Comparison of ENCODE assay signal across 12 mouse cellular contexts in genomic region chr13:8829784-8830183, GRCm38 (mm10). TPM values are rescaled to one million over a fixed set of nuclear protein-coding genes. Genes with fewer than 3 reads are reported as not detected.
DNase-seq lines count a peak whose midpoint lies in the region; ATAC-seq and TF ChIP-seq lines count a peak whose summit lies in the region.
"Had no signal": no experiment of that assay in that cellular context is flagged by ENCODE, and none has a peak within 500 bp of the region (broad histone marks: within the 10 kb centered on the region; RNA-seq: fewer than 3 reads in every experiment).

No protein-coding gene starts in this region.

- TF ChIP-seq CTCF in intestine, postnatal 0 days (IDR thresholded peaks at IDR 0.05; ENCODE audit: low read depth), result no peak

- no peaks in the 10 kb centered on the region for H3K9me3 ChIP-seq in intestine, embryonic 14.5 days (ENCODE audit: control insufficient read depth, low read length)
- no peaks in the 10 kb centered on the region for H3K9me3 ChIP-seq in intestine, postnatal 0 days (ENCODE audit: control insufficient read depth)
- no peaks in the 10 kb centered on the region for H3K9me3 ChIP-seq in forebrain, embryonic 14.5 days (replicated peaks; ENCODE audit: control insufficient read depth, low read length)
- H3K9me3 ChIP-seq: liver, embryonic 13.5 days had no signal

- no peaks in the 10 kb centered on the region for H3K4me1 ChIP-seq in intestine, embryonic 14.5 days (replicated peaks; ENCODE audit: control insufficient read depth, insufficient read depth, low read length)
- no peaks in the 10 kb centered on the region for H3K4me1 ChIP-seq in intestine, postnatal 0 days (replicated peaks; ENCODE audit: control insufficient read depth, insufficient read depth, low read length)
- H3K4me1 ChIP-seq in forebrain, embryonic 14.5 days (ENCODE audit: control insufficient read depth, insufficient read depth, low read length), result 0 out of 2 replicates have a peak, but pooled peaks cover 3% of the 10 kb centered on the region

- H3K9ac ChIP-seq in intestine, embryonic 14.5 days (ENCODE audit: low read length), result no peak overlapping the region
- H3K9ac ChIP-seq in intestine, postnatal 0 days (ENCODE audit: low read depth, low read length), result no peak overlapping the region
- no peak overlapping the region for H3K9ac ChIP-seq in forebrain, embryonic 14.5 days (ENCODE audit: low read length)
- H3K9ac ChIP-seq: liver, embryonic 13.5 days had no signal

- no peak for ATAC-seq in intestine, embryonic 14.5 days (replicated peaks; ENCODE audit: low FRiP score, low TSS enrichment, low read depth)
- ATAC-seq in intestine, postnatal 0 days, result no peak
- ATAC-seq in forebrain, embryonic 14.5 days, result peak; percentile 68; the same call in 1 of the 2 replicates
- ATAC-seq: midbrain, embryonic 16.5 days had no signal

- H3K4me2 ChIP-seq in intestine, embryonic 14.5 days (ENCODE audit: low read length), result no peak overlapping the region
- no peak overlapping the region for H3K4me2 ChIP-seq in intestine, postnatal 0 days (replicated peaks; ENCODE audit: low read depth)
- no peak overlapping the region for H3K4me2 ChIP-seq in forebrain, embryonic 14.5 days (ENCODE audit: low read length)
- H3K4me2 ChIP-seq: liver, embryonic 13.5 days had no signal

- no peak overlapping the region for H3K4me3 ChIP-seq in intestine, embryonic 14.5 days (ENCODE audit: low read depth, low read length)
- no peak overlapping the region for H3K4me3 ChIP-seq in intestine, postnatal 0 days (ENCODE audit: low read depth, low read length)
- no peak overlapping the region for H3K4me3 ChIP-seq in forebrain, embryonic 14.5 days (ENCODE audit: low read depth, low read length)
- H3K4me3 ChIP-seq: liver, embryonic 13.5 days had no signal

- peaks cover 33% of the 10 kb centered on the region for H3K36me3 ChIP-seq in intestine, embryonic 14.5 days (ENCODE audit: control insufficient read depth, insufficient read depth, low read length)
- peaks cover 28% of the 10 kb centered on the region for H3K36me3 ChIP-seq in intestine, postnatal 0 days (ENCODE audit: control insufficient read depth, insufficient read depth)
- H3K36me3 ChIP-seq in forebrain, embryonic 14.5 days (ENCODE audit: control insufficient read depth, insufficient read depth, low read length), result peaks cover 30% of the 10 kb centered on the region

- DNase-seq in intestine, embryonic 14.5 days (ENCODE audit: low spot score), result peak; percentile 45
- DNase-seq in NIH3T3 (ENCODE audit: low read depth), result peak; percentile 4
- DNase-seq in forebrain, embryonic 14.5 days (ENCODE audit: low spot score), result peak; percentile 81
- DNase-seq in lung, postnatal 10 days, result peak; percentile 65
- no peak for DNase-seq in cerebellum, postnatal 25 days
- no peak for DNase-seq in urinary bladder, postnatal 4 days (ENCODE audit: low spot score in 2 of 2)
- no peak for DNase-seq in thymus, postnatal 36 days
- DNase-seq: cerebellum, postnatal 36 days; kidney, adult 18-20 months; liver, embryonic 13.5 days had no signal

- H3K27ac ChIP-seq in intestine, embryonic 14.5 days (ENCODE audit: low read depth), result no peak overlapping the region
- H3K27ac ChIP-seq in intestine, postnatal 0 days (ENCODE audit: low read depth, low read length), result no peak overlapping the region
- no peak overlapping the region for H3K27ac ChIP-seq in forebrain, embryonic 14.5 days (ENCODE audit: low read depth, low read length)
- H3K27ac ChIP-seq: liver, embryonic 13.5 days had no signal

- 25% methylated on average over 5 of the region's 5 CpGs for WGBS in intestine, embryonic 14.5 days
- WGBS in intestine, postnatal 0 days, result 51% methylated on average over 5 of the region's 5 CpGs
- WGBS in forebrain, embryonic 14.5 days, result 20% methylated on average over 5 of the region's 5 CpGs

- H3K27me3 ChIP-seq in intestine, embryonic 14.5 days (replicated peaks; ENCODE audit: control insufficient read depth, insufficient read depth, low read length), result no peaks in the 10 kb centered on the region
- H3K27me3 ChIP-seq in intestine, postnatal 0 days (replicated peaks; ENCODE audit: control insufficient read depth, insufficient read depth, low read length), result no peaks in the 10 kb centered on the region
- H3K27me3 ChIP-seq in forebrain, embryonic 14.5 days (replicated peaks; ENCODE audit: control insufficient read depth, insufficient read depth, low read length), result no peaks in the 10 kb centered on the region
- H3K27me3 ChIP-seq: liver, embryonic 13.5 days had no signal

RNA-seq across cellular contexts. Expression of gene Wdr37, which starts 41.9 kb away (rescaled TPM):
- 23.0 and 23.8 TPM in 2 replicates for polyA plus RNA-seq in intestine, embryonic 14.5 days (2014; fragmentation: Nextera tagmentation; extraction: Ambion mirVana)
- polyA plus RNA-seq in intestine, postnatal 0 days (2015; fragmentation: Nextera tagmentation; extraction: Ambion mirVana), result 7.7 and 8.0 TPM in 2 replicates
- polyA plus RNA-seq in forebrain, embryonic 14.5 days (2014; fragmentation: Nextera tagmentation; extraction: Ambion mirVana), result 49.3 and 52.2 TPM in 2 replicates

RNA-seq across cellular contexts. Expression of gene Idi1, which starts 55.5 kb away (rescaled TPM):
- polyA plus RNA-seq in intestine, embryonic 14.5 days (2014; fragmentation: Nextera tagmentation; extraction: Ambion mirVana), result 105 and 116 TPM in 2 replicates
- 27.6 and 30.9 TPM in 2 replicates for polyA plus RNA-seq in intestine, postnatal 0 days (2015; fragmentation: Nextera tagmentation; extraction: Ambion mirVana)
- 85.6 and 85.9 TPM in 2 replicates for polyA plus RNA-seq in forebrain, embryonic 14.5 days (2014; fragmentation: Nextera tagmentation; extraction: Ambion mirVana)

Comparison
In these comparisons a context has a peak if more than half of its experiments do, and no peak if none do; other contexts are left out.
1. DNase-seq: peak in intestine, embryonic 14.5 days (single experiment), NIH3T3 (single experiment), forebrain, embryonic 14.5 days (single experiment) and lung, postnatal 10 days (single experiment); none in cerebellum, postnatal 25 days (0 of 2), urinary bladder, postnatal 4 days (0 of 2) and thymus, postnatal 36 days (0 of 2).